Mouse (Mus musculus) ovary, postnatal 36 days (tissue): ENCODE measurements around the gene Acer3.
A peak's percentile ranks its signal among the peaks of the same experiment; 100 is the strongest.

Experiments
- DNase-seq: peaks from one replicate; pipeline ENCODE4 v3.0.0; 2022; ENCODE audit warnings: low spot score, mixed read lengths

Acer3 gene

DNA sequence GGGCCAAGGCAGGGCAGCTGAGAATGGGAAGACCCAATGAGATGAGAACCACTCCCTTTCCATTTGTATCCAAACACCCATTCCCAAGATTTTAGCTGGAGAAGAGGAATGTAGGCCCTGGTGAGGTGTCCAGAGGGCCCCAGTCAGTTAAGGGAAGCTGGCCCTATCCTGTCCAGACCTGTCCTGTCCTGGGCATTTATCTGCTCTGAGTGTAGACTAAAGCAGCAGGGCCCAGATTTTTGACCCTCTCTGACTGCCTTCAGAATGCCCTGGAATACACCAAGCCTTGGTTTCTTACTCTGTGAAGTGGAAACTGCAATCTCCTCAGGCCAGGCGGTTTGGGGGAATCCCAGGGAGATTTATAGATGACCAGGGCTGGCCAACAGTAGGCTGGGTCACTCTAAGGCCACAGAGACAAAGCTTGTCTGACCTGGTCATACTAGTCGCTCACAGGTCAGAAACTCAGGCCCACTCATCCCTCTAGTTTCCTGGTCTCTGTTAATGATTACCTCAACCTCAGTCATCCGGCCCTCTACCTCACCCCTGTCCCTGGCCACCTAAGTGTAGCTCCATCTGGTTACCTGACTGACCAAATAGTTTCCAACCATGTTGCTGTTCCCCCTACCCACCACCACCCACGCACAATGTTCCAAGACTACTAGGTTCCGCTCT, 142.3 kb downstream of the Acer3 start:
- no peak for DNase-seq

DNA sequence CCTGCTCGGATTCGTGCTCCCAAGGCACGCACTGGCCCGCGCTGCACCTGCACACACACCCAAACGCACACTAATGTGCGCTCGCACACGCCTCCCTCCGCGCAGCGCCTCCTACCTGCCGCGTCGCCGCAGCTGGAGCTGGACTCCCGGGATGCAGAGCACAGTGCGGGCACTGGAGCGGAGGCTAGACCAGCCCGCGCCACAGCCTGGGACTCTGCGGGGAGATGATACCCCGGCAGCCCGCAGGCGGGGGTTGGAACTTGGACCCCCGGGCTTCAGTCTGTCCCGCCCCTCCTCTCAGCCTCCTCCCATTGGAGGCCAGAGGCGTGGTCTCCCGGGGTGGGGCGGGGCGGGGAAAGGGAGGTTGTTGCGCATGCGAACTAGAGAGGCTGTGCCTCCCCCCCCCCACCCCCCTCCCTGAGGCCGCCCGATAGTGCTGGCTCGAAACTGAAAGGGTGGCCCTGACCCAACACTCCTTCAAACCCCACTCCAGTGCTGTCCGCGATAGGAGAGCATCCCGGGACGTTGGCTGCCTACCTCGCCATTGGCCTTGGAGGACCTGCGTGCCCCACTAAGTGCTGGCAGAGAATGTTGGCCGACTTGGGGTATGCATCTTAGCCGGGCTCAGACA, 143.0 kb downstream of the Acer3 start, which contains the start of gene Capn5:
Gene Capn5 (minus strand): TSS at position 346 of the 631 bp plus-strand sequence.
- peak; percentile 80 for DNase-seq

DNA sequence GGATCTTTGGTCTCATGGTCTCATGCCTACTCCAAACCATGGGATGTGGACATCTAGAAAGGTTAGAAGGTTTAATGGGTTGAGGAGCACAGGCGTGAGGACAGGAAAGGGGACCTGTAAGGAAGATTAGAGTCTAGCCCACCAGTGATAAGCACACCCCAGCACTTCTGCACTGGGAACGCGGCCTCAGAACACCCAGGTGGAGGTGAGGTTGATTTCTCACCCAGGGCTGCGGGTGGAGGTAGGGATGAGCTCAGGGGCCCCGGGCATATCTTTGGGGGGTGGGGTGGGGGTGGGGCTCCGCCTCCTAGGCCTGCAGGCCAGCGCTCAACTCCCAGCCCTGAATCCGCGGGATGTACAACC, 143.5 kb downstream of the Acer3 start:
- no peak for DNase-seq

DNA sequence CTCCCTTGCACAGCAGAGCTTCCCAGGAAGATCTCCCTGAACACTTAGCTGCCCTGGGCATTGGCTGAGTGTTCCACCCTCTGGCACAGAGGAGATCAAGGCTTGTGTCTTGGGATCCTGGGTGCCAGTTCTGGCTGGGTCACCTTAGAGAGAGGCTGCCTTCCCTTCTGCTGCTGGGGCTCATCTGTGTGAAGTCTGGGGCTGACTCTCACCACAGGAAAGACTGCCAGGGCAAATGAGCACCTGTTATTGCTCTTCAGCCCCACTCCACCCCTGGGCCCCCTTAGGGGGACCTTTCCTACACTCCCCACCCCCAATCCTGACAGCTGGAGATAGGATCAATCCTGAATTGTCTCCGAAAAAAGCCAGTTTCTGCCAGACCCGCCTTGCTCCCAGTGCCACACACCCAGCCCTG, 143.9 kb downstream of the Acer3 start:
- no peak for DNase-seq

DNA sequence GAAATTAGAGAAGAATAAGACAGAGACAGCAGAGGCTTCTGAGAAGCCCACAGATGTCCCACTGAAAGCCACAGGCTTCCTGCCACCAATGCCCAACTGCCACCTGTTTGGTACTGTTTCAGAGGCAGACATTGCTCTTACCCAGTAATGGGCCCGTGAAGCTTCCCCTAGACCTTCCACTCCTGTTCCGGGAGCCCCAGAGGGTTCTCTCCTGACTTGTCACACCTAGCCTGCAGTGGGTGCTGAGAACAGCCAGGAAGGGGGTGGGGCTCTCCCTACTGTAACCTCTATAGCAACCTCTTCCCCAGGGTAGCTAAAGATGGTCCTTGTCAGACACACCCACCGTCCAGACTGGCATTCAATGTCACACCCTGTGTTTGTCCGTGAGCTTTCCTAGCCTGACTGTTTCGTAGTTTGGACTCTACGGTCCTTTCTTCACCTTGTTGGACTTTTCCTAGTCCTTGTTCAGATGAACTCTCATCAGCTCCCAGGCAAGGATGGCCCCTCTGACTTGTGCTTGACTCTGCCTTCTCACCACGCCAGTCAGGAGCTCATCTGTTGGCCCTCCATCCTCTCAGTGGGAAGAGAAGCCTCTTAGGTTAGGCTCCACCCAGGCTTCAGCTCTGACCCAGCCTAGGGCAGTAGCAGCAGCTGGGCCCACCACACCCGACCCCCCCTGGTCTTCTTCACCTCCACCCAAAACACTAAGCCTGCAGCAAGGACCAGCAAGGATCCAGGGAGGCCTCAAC, 144.5 kb downstream of the Acer3 start:
- no peak for DNase-seq

DNA sequence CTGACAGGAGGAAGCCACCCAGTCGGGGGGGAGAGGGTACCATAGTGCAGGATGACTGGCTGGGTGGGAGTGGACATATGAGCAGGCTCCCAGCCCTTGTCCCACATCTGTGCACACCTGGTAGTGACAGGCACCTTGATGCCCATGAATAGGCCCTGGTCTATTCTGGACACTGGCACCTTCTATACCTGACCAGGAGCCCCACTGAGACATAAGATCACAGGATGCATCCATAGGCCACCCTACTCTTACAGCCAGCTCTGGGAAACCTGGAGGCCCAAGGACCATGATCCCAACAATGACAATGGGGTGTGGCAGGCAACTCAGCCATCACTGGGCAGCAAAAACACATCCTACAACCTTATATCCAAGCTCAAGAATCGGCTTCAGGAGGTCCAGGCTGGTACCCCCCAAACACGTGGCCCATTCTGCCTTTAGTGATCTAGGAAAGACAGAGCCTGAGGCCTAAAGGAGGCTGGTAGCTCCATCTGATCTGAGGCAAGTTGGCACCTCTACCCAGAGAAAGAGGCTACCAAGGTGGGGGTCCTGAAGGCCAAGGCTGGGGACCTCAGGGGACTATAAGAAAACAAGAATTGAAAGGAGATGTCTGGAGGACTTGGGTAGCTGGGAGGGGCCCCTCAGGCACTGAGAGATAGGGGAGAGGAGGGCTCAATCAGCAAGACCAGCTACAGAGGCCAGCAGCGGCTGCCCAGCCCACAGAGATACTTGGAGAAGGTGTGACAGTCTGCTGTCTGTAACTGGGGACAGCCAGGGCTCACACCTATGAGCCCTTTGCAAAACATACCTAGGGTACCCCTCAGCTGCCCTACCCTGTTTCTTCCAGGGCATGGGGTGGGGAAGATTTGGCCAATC, 145.9 kb downstream of the Acer3 start:
- no peak for DNase-seq

DNA sequence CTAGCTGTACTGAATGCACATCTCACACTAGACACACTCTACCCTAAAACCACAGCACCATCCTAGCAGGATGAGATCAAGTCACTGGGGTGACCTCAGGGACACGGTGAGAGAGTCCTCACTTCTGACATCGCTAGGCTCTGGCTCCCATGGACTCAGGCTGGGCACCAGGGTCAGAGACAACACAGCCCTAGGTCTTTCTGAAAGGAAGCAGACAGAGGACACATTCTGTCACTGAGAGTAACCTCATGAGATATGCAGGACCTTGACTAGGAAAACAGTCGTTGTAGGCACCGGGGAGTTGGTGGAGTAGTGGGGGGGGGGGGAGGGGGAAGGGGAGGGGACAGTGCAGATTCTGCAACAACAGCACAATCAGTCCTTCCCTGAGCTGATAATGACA, 147.6 kb downstream of the Acer3 start:
- no peak for DNase-seq

DNA sequence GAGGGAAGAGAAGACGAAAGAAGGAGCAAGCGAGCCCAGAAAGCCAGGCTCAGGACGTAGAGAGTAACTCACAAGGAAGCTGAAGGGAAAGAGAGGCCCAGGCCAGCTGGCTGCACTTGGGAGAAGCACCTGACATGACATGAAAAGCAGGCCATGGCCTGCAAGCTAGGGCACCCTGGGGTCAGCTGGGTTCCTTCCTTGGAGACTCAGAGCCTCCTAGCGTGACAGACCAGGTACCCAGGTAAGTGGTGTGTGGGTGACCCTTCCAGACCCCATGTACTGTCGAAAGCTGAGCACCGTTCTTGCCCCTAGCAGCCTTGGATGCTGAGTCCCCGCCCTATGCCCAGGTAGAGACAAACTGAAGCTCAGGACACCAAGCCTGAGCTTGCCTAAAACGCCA, 148.3 kb downstream of the Acer3 start:
- no peak for DNase-seq

DNA sequence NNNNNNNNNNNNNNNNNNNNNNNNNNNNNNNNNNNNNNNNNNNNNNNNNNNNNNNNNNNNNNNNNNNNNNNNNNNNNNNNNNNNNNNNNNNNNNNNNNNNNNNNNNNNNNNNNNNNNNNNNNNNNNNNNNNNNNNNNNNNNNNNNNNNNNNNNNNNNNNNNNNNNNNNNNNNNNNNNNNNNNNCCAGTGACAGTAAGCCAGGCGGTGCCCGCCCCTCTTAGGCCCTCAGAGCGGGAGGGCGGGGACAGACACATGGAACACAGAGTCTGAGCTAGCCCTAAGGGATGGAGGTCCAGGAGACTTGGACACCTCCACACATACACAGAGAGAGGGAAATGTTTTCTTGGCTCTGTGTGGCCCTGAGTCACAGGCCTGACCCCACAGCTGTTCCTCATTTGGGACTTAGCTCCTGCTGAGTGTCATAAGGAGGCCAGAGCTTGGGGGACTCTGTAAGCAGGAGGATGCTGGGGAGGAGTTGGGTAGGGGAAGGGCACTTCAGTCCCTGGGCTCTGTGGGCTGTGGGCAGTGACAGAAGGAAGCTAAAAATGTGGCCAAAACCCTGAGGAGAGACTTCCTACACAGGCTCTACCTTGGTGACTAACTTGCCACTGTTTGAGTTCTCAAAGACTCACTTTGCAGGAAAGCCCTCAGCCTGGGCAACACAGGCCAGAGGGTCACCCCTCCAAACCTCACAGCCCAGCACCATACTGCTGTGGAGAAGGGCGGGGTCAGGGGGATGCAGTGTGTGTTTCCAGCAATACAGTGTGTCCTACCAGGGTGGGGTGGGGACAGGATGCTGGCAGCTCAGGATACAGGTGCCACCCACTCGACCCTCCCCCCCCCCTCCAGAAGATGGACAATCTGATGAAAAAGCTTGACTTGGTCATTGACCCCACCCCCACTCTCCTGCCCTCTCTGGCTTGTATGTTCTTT, 149.6 kb downstream of the Acer3 start:
- no peak for DNase-seq

DNA sequence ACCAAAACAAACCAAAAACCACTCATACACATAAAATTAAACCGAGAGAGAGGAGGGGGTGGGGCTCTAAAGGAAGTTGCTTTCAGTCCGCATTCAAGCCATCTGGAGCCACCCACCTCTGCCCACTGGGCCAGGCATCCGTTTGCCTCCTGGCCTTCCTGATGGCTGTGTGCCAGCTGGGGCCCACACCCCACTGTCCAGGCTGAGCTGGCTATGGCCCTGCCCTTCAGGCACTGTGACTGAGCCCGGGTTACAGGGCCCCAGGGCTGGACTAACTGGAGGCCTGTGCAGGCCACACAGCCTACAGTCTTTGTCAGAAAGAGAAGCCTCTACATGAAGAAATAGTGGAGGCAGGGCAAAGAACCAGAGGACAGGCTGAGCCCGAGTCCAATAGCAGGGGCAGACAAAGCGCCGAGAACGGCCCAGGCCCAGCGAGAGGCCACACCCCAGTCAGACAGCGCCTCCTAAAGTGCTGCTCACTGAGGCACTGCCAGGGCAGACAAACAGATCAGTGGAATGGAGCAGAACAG, 155.9 kb downstream of the Acer3 start:
- peak; percentile 50 for DNase-seq

DNA sequence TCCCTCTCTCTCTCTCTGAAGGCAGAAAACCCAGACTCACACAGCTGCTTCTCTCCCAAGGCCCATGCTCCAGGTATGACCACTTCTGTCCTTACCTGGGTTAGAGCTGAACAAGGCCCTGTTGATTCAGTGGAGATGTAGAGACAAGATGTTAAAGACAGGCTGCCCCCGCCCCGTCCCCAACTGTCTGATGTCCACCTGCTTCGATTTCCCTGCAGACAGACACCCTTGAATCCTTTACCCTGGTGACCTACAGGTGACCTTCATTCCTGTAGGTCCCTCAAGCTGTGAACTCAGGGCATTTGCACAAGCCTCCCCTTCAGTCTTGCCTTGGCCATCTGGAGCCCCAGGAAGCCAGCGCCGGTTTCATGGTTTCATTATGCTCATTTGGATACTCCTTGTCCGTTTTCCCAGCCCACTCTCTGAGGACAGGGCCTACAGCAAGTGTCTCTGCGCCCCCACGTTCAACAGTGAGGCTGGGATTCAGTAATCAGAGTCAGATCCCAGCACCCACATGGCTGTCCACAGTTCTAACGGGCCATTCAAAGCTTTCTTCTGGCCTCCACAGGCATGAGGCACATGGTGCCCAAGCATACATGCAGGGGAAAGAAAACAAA, 156.5 kb downstream of the Acer3 start:
- DNase-seq = no peak

DNA sequence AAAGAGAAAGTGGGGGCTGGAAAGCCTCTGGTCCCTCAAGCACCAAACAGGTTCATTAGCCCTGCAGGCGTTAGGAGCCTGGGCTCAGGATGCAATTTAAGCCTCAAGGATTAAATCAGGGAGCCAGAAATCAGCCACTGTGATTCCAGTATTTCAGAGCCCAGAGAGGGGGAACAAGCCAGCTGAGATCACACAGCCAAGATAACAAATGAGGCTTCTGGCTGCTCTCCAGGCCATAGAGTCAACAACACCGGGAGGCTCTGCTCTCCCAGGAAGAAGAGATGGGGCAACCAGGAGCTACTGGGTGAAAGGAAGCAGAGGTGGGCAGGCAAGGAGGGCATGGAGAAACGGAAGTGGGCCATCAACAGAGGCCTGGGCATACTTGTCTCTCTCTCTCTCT, 157.3 kb downstream of the Acer3 start:
- DNase-seq = no peak

DNA sequence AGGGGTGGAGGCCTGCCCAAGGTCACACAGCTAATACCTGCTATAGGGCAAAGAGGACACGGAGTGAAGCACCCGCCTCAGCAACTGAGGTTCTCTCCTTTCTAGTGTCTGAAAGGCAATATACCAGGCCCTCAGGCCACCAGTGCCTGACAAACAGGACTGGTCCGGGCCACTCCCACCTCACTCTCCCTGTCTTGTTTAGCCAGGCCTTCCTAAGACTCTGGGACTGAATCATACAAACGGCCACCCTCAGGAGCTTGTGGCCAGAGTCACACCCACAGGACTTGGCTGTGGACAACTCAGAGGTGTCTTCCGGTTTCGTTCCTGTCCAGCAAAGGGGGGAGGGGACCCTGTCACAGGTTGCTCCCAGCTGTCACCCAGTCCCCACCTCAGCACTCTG, 158.8 kb downstream of the Acer3 start:
- DNase-seq = no peak

DNA sequence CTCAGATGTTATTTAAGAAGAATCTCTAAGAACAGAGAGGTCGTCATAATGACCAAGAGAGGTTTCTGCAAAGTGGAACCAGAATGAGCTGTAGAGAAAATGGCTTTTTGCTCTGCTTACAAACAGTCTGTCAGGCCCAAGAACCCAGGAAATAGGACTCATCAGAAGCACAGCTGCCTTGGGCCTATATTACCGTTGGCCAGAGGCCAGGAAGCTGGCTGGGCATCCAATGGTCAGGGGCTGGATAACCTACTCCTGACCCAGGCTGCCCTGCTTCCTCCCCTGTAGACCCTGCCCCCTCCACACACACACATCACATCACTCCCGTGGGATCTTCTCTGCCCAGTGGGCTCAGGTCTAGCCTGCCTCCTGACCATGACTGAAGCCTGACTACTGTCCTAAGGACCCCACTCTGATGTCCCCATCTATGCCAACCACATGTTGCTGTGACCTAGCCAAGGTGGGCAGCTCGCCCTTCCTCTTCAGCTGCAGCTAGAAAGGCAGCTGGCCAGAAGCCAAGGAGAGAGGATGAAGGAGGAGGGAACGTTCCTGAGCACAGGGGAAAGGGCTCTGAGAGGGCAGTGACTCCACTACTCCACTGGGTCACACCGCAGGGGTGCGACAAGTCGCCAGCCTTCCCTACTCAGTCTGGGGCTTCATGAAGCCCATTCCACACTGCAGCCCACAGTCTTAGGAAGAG, 160.8 kb downstream of the Acer3 start:
- no peak for DNase-seq

DNA sequence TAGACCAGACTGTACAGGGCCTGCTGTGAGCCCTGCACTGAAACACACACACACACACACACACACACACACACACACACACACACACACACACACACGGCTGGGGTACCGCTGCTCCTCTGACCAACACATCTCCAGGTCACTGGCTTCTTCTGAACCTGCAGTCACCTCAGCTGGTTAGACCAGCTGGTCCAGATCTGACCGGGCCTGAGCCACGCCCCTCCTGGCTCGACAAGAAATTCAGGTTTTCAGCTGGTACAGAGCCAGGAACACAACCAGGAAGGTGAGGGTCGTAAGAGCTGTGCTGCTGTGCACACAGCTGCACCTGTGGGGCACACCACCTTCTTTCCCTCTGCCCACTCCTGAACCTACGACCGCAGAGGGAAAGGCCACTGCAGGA, 162.5 kb downstream of the Acer3 start:
- no peak for DNase-seq

DNA sequence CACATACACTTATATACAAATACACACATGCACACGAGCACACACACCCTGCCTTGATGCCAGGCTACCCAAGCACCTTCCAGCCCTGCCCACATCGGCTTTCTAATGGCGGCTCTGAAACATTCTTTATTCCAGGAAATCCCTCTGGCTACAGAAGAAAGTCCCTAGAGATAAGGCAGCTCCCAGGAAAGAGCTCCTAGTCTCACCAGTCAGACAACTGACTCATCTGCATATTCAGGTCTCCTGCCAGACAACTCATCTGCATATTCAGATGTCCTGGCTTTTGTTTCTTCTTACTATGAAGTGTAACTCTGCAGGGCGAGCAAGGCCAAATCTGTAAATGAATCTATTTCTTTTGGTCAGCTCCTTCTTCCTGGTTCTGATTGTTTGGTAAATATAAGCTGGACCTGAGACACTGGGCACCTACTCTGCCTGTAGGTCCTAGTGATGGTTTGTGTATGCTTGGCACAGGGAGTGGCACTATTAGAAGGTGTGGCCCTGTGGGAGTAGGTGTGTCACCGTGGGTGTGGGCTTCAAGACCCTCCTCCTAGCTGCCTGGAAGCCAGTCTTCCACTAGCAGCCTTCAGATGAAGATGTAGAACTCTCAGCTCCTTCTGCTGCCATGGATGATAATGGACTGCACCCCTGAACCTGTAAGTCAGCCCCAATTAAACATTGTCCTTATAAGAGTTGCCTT, 163.2 kb downstream of the Acer3 start:
- no peak for DNase-seq
